Mouse (Mus musculus): ENCODE data around the gene Kcnip4.

Gene Kcnip4

GRCm38 (mm10) chr5:48588014-48588413, 936.7 kb downstream of the Kcnip4 start:
- in situ Hi-C loops (cut with MboI, MseI), result no loop called here

- in situ Hi-C loops (cut with MboI, MseI), result no loop called here
Measured at GRCm38 (mm10) chr5:48583431-48583830, 941.3 kb downstream of the Kcnip4 start.

GRCm38 (mm10) chr5:48563996-48564587, 960.6 kb downstream of the Kcnip4 start:
- in situ Hi-C loops (cut with MboI, MseI), result no loop called here

- in situ Hi-C loops (cut with MboI, MseI), result no loop called here
Measured at GRCm38 (mm10) chr5:48551753-48552152, 973.0 kb downstream of the Kcnip4 start.

GRCm38 (mm10) chr5:48545825-48546224, 978.9 kb downstream of the Kcnip4 start:
- in situ Hi-C loops (cut with MboI, MseI), result no loop called here

- in situ Hi-C loops (cut with MboI, MseI), result no loop called here
Measured at GRCm38 (mm10) chr5:48544784-48545734, 979.6 kb downstream of the Kcnip4 start.

- in situ Hi-C loops (cut with MboI, MseI), result no loop called here
Measured at GRCm38 (mm10) chr5:48518035-48518434, 1006.7 kb downstream of the Kcnip4 start.

- in situ Hi-C loops (cut with MboI, MseI), result no loop called here
Measured at GRCm38 (mm10) chr5:48513354-48513753, 1011.4 kb downstream of the Kcnip4 start.

- in situ Hi-C loops (cut with MboI, MseI), result no loop called here
Measured at GRCm38 (mm10) chr5:48511357-48511756, 1013.4 kb downstream of the Kcnip4 start.

GRCm38 (mm10) chr5:48510241-48510640, 1014.5 kb downstream of the Kcnip4 start:
- in situ Hi-C loops (cut with MboI, MseI), result no loop called here

- in situ Hi-C loops (cut with MboI, MseI), result no loop called here
Measured at GRCm38 (mm10) chr5:48509194-48509930, 1015.3 kb downstream of the Kcnip4 start.

- in situ Hi-C loops (cut with MboI, MseI), result no loop called here
Measured at GRCm38 (mm10) chr5:48503094-48503493, 1021.6 kb downstream of the Kcnip4 start.

GRCm38 (mm10) chr5:48502442-48502841, 1022.3 kb downstream of the Kcnip4 start:
- in situ Hi-C loops (cut with MboI, MseI), result no loop called here

GRCm38 (mm10) chr5:48500204-48500603, 1024.5 kb downstream of the Kcnip4 start:
- in situ Hi-C loops (cut with MboI, MseI), result no loop called here

- in situ Hi-C loops (cut with MboI, MseI), result loop anchor here (25.0 kb wide), 1 partner anchor 1196 kb away; no protein-coding TSS in a partner anchor
Measured at GRCm38 (mm10) chr5:48490864-48491477, 1033.7 kb downstream of the Kcnip4 start.

GRCm38 (mm10) chr5:48489549-48490288, 1035.0 kb downstream of the Kcnip4 start:
- in situ Hi-C loops (cut with MboI, MseI), result loop anchor here (25.0 kb wide), 1 partner anchor 1198 kb away; no protein-coding TSS in a partner anchor

GRCm38 (mm10) chr5:48483112-48483511, 1041.6 kb downstream of the Kcnip4 start:
- in situ Hi-C loops (cut with MboI, MseI), result loop anchor here (25.0 kb wide), 1 partner anchor 1204 kb away; no protein-coding TSS in a partner anchor

GRCm38 (mm10) chr5:48460221-48460620, 1064.5 kb downstream of the Kcnip4 start:
- in situ Hi-C loops (cut with MboI, MseI), result no loop called here

- in situ Hi-C loops (cut with MboI, MseI), result no loop called here
Measured at GRCm38 (mm10) chr5:48448888-48449287, 1075.8 kb downstream of the Kcnip4 start.

- in situ Hi-C loops (cut with MboI, MseI), result no loop called here
Measured at GRCm38 (mm10) chr5:48430459-48430858, 1094.2 kb downstream of the Kcnip4 start.

GRCm38 (mm10) chr5:48421957-48422356, 1102.8 kb downstream of the Kcnip4 start:
- in situ Hi-C loops (cut with MboI, MseI), result loop anchor here (10.0 kb wide), 1 partner anchor 1357 kb away; no protein-coding TSS in a partner anchor

All from T-helper 2 cell (primary cell).